Comparison of ENCODE assay signal across 9 mouse cellular contexts in the genomic region with DNA sequence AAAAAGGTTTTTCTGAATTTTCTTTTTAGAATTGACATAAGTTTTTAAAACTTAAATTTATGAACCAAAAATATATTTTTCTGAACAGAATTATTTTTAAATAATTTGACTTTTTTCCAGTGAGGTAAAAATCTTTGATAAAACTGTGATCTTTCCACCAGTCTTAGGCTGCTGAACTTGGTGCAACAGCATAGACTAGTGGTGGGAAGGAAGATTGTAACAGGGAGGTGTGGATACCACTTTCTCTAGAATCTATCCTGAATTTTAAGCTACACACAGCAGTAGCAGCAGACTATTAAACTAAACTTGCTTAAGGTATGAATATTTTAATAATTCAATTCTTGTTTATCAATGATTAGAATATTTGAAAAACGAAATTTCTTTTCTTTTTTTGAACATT.
DNase-seq lines count a peak whose midpoint lies in the region; ATAC-seq and TF ChIP-seq lines count a peak whose summit lies in the region.
"Had no signal": no experiment of that assay in that cellular context is flagged by ENCODE, and none has a peak within 500 bp of the region (broad histone marks: within the 10 kb centered on the region; RNA-seq: fewer than 3 reads in every experiment).

No protein-coding gene starts in this region.

- DNase-seq in layer of hippocampus, adult 2 months (ENCODE audit: low spot score in 2 of 2): peak in 1 of 2 experiments; percentile 44
- no peak for DNase-seq in layer of hippocampus, adult 9-11 months
- peak; percentile 73 for DNase-seq in brain, embryonic 14.5 days (ENCODE audit: low read depth)
- no peak for DNase-seq in thymus, postnatal 10 days (ENCODE audit: low spot score in 2 of 2)
- DNase-seq in urinary bladder, postnatal 10 days (ENCODE audit: low spot score): no peak
- DNase-seq in testis, postnatal 14 days (ENCODE audit: low spot score): no peak

- peak; percentile 86 for ATAC-seq in megakaryocyte progenitor cell, adult 5-6 weeks (replicated peaks; ENCODE audit: poor library complexity)

- H3K27ac ChIP-seq in layer of hippocampus, adult 2 months: no peak overlapping the region
- H3K27ac ChIP-seq: embryonic facial prominence, embryonic 12.5 days had no signal

- H3K36me3 ChIP-seq in E14TG2a.4 (ENCODE audit: insufficient read depth, low read length): no peaks in the 10 kb centered on the region
- H3K36me3 ChIP-seq: embryonic facial prominence, embryonic 12.5 days had no signal

- TF ChIP-seq CTCF in layer of hippocampus, adult 2 months (conservative IDR thresholded peaks at IDR 0.05): peak; percentile 91
- peak; percentile 38 for TF ChIP-seq CTCF in E14TG2a.4 (conservative IDR thresholded peaks at IDR 0.05; ENCODE audit: low read length)
- peak; percentile 57; the same call in 1 of the 2 replicates for TF ChIP-seq CTCF in brain, embryonic 14.5 days (IDR thresholded peaks at IDR 0.05; ENCODE audit: borderline replicate concordance, extremely low read depth, insufficient read depth, insufficient read length)

- no peak overlapping the region for H3K4me3 ChIP-seq in layer of hippocampus, adult 2 months
- H3K4me3 ChIP-seq in E14TG2a.4 (replicated peaks; ENCODE audit: low read length): no peak overlapping the region
- H3K4me3 ChIP-seq: embryonic facial prominence, embryonic 12.5 days had no signal

- H3K9me3 ChIP-seq in E14TG2a.4 (ENCODE audit: low read length): no peaks in the 10 kb centered on the region
- H3K9me3 ChIP-seq: embryonic facial prominence, embryonic 12.5 days had no signal

- no peaks in the 10 kb centered on the region for H3K4me1 ChIP-seq in E14TG2a.4 (replicated peaks; ENCODE audit: low read depth, low read length)

- no peaks in the 10 kb centered on the region for H3K27me3 ChIP-seq in E14TG2a.4 (ENCODE audit: insufficient read depth, low read length)
- H3K27me3 ChIP-seq: embryonic facial prominence, embryonic 12.5 days had no signal

- TF ChIP-seq POLR2A in brain, embryonic 14.5 days (IDR thresholded peaks at IDR 0.05; ENCODE audit: borderline replicate concordance, extremely low read depth, insufficient read depth, insufficient read length, poor library complexity, severe bottlenecking): no peak

Comparison
In these comparisons a context has a peak if more than half of its experiments do, and no peak if none do; other contexts are left out.
1. CTCF ChIP-seq: peak in every context shown above with its lines; median percentile 91 in layer of hippocampus, adult 2 months; 57 in brain, embryonic 14.5 days; 38 in E14TG2a.4.